Mouse (Mus musculus) v-Abl transformed pro-B cells (cell line): ENCODE data around the gene Slc38a10.

Experiments used
- in situ Hi-C, 2 experiments: fragments of 400-800 bp; cut with MboI; formaldehyde crosslinking; loops; one replicate each; pipeline ENCODE4 v1.15.1; 2025; ENCODE audit not compliant: unreplicated experiment in 2 of 2

The Slc38a10 gene

DNA sequence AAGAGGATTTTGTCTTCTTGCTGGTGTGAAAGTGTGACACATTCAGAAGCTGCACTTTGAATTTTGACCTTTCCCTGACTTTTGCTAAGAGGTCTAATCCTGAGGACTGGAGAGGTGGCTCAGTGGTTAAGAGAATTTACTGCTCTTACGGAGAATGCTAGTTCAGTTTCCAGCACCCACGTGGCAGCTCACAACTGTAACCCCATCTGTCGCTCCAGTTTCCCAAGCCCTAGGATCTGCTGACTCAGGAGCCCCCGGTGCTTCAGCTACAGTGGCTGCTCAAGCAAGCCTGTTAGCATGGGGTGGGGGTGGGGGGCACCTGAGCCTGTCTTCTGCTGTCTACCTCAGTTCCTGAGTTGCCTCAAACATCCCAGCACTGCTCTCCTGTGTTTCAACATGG lies 28.2 kb upstream of the Slc38a10 start:
- in situ Hi-C loops = no loop called here

DNA sequence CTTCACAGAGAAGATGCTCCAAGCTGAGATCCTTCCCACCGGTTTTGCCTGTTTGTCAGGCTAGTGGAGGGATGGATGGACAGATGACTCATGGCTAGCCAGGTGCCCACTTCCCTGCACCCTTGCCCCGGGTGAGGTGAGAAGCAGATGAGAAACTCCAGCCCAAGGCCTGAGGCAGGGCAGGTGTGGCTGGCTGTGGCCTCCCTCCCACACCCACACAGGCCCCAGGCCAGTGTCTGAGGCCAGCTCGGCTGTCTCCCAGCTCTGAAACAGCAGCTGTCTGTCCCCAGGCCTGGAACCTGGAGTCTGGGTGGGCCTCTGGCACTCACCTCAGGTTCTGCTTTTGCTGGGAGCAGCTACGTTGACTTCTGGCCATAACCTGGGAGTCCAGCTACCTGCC lies 24.8 kb upstream of the Slc38a10 start:
- in situ Hi-C loops = no loop called here

- in situ Hi-C loops = no loop called here
These were observed 22.1 kb upstream of the Slc38a10 start for GRCm38 (mm10) chr11:120173213-120173612.

DNA sequence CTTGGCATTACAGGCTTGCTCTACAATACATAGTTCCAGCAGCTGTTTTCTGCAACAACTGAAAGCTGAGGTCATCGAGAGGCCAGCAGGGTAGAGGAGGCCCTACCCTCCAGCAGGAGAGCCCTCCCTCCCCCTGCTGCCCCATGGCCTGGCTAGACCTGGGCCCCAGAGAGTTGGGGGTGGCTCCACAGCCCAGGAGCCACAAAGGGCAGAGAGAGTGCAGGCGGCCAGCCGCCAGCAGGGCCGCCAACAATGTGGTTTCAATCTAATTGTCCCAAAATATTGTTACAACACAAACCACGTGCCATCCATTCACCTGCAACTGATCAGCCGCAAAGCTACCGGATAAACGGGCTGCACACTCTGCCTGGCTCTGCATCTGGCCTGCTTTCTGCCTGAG lies 20.0 kb upstream of the Slc38a10 start:
- in situ Hi-C loops = no loop called here

DNA sequence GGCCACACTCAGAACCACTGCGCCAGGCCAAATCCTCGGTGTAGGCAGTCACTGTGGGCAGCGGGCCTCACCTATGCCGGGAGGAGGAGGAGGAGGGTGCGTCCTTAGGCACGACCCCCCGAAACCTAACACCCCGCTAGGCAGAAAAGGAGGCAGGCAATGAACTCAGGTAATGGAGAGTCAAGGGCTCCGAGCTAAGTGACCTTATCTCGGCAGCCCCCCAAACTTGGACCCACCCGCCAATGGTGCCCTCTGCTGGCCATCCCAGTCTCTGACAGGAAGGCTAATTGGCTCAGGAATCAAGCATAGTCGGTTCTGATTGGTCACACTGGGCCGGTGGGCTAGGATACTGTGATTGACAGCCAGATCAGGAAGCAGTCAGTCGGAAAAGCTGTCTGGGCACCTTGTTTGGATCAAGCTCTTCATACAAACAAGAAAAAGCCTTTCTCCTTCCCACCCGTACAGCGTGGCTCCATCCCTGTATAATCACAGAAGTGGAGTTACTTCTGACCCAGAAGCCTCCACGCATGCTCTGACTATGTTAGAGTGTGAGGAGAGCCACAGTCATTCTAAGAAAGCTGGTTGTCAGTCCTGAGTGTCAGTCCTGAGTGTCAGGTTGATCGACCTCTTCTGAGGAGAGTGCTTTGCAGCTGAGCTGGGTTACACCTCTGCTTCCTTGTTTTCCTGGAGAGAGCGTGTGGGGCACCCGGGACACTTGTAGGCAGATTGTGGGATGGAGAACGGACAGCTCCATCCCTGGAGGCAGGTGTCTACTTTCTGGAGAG lies 18.3 kb upstream of the Slc38a10 start:
- in situ Hi-C loops = no loop called here

- in situ Hi-C loops = no loop called here
These were observed 17.4 kb upstream of the Slc38a10 start for GRCm38 (mm10) chr11:120168516-120168915.

- in situ Hi-C loops = no loop called here
These were observed 16.8 kb upstream of the Slc38a10 start for GRCm38 (mm10) chr11:120167921-120168356.

DNA sequence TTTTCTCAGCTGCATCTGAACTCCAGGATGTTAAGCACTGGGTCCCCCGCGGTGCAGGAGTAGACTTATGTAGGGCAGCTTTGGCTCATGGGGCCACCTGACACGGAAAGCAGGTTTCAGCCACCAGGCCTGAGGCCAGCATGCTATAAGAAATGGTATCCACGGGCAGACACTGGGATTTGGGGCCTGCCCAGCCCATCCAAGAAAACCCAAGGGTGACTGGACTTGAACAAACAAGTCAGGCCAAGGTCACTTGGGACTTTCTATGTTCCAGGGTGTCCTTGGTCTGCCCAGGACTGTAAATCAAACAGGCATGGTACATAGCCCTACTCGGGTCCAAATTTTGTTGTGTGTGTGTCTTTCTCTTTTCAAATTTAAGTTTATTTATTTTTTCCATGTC lies 15.9 kb upstream of the Slc38a10 start:
- in situ Hi-C loops = no loop called here

DNA sequence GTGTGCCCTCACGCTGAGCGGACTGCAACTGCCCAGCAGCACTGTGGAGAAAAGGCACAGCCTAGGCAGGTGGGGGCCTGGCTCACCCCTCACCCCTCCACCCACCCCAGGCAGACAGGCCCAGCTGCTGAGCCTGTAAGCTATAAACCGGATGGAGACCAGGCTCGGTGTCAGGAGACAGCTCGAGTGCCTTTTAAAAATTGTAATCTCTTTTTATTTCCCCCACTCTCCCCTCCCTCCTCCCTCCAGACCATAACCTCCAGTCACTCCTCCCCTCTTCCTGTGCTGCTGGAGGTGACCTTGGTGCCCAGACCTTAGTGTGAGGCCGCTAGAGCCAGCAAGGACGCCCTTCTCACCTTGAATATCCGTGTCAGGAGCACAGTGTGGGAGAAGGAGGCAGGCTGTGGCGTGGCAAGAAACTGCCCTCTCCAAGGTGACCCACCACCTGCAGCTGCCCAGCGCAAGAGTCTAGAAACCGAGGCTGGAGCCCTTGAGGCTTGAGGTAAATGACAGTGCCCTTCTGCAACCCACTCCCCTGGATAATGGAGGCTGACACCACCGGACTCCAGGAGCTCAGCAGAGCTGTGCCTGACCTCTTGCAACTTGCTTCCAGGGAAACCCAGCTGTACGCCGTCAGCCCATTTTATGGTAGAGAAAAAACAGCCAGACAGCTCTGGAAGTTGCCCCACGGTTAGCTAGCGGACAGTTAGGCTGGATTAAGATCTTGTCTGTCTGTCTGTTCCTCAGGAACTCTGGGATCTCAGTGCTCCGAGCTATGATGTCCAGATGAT lies 13.5 kb upstream of the Slc38a10 start:
- in situ Hi-C loops = no loop called here

- in situ Hi-C loops = no loop called here
These were observed 12.9 kb upstream of the Slc38a10 start for GRCm38 (mm10) chr11:120164028-120164427.

GRCm38 (mm10) chr11:120163207-120163606 lies 12.1 kb upstream of the Slc38a10 start:
- in situ Hi-C loops = no loop called here

DNA sequence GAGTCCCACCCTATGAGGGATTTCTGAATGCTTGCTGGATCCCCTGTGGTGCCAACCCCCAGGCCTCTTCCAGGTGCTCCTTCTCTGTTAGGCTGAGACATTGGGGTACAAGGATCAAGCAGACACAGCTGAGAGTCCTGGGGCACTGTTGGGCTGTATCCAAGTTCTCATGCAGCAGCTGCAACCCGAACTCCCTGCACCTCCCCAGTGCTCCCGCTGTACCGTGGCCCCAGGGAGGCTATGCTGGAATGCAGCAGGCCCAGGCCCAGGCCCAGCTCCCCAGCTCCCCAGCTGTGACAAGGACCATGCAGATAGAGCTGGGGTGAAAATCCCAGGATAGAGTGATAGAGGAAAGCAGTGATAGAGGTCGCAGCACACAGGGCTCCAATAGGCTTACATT lies 10.1 kb upstream of the Slc38a10 start:
- in situ Hi-C loops = no loop called here

GRCm38 (mm10) chr11:120160478-120160877 lies 9.3 kb upstream of the Slc38a10 start:
- in situ Hi-C loops = no loop called here

DNA sequence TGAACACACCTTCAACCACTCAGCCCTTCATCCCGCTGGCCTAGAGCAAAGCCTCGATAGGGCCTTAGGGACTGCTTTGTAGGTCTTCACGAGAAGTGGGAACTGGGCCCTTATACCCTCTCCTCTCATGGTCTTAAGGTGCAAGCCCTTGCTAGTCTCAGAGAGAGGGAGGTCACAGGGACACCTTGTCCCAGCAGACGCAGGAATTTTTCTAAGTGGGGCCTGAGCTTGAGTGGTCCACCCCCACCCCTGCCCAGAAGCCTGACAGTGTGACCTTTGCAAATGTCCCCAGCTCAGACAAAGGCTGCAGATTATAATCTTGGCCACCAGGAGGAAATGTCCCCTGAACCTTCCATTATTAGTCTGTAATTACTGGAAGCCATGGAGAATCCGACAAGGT lies 8.5 kb upstream of the Slc38a10 start:
- in situ Hi-C loops = no loop called here

- in situ Hi-C loops = no loop called here
These were observed 7.7 kb upstream of the Slc38a10 start for GRCm38 (mm10) chr11:120158828-120159227.

DNA sequence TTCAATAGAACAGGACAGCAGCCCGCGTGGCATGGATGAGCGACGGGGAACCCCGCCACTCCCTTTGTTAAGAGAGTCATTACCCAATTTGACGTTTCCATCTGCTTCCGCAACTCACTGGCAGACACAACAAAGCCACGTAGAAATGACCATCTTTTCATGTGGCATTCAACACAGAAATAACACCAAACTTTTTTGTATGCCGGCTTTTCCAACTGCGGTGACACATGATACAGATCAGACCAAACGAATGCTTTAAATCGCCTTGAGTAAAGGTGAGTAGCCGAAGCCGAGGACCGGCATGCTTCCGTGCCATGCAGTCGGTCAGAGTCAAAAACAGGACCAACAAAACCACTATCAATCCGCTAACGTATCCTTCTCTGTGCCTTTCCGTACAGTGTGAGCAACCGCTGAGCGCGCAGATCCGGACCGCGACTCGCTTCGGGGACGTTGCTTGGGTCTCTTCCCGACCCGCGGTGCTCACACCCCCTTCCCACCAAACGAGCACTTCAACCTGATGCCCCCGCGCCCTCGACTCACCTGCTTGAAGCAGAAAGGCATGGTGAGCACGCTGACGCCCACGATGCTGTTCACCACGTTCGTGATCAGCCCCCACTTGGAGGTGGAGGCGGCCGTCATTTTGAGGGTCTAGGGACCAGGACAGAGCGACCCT lies 570 bp downstream of the Slc38a10 start:
- in situ Hi-C loops = no loop called here

DNA sequence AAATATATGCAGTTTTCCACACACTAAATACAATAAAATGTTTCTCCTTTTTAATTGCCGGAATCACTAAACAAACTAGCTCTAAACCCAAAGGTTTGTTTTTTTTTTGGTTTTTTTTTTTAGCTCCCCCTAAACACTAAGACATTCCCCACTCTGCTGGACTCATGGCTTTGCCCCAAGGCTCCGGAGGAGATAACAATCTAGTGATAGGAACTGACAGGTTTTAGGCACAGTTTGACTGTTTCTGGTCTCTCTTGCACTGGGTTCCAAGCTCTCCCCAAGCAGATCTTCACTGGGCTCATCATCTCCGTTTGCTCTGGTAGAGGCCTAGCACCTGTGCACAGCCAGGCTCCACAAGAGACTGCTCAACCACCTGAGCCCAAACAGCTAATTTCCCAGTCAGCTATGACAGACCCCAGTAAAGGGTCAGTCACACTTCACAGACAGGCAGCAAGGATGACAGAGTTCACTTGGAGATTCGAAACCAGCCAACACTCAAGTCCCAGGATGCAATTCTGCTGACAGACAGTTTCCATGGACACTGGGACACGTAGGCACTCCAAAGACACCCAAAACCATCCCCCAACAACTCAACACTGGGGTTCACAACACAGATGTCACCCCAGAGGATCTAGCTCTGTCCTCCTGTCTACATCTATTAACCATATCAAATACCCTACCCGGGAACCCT lies 1.5 kb downstream of the Slc38a10 start:
- in situ Hi-C loops = no loop called here

DNA sequence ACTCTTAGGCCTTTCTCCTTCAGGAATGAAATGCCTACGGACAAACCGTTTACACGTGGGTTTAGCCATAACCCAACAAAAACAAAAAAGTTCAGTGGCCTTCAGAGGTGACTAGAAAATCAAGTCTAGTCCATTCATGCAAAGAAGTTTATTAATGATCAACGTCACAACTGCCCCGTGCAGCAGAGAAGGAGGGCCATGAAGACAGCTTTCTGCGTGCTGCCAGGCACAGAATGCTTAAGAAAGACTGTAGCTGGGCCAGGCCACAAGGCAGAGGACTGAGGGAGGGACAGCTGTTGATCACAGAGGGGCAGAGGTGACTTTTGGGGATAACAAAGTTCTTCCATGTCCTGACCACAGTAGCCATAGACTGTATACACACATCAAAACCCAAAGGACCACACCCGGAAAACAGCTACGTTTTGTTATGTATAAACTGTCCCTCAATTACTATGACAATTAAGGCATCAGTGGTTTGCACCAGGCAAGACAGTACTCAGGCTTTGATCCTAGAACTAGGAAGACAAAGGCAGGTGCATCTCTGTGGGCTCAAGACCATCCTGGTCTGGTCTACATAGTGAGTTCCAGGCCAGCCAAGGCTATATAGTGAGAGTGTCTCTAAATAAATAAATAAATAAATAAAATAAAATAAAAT lies 2.8 kb downstream of the Slc38a10 start:
- in situ Hi-C loops = no loop called here

GRCm38 (mm10) chr11:120143708-120144497 lies 7.2 kb downstream of the Slc38a10 start:
- in situ Hi-C loops = no loop called here
